ENCODE assay signal across 8 mouse cellular contexts in genomic region chr14:122449601-122450495, GRCm38 (mm10). TPM values are rescaled to one million over a fixed set of nuclear protein-coding genes. Genes with fewer than 3 reads are reported as not detected.
DNase-seq lines count a peak whose midpoint lies in the region; ATAC-seq and TF ChIP-seq lines count a peak whose summit lies in the region.

No protein-coding gene starts in this region.

- H3K9ac ChIP-seq in heart, postnatal 0 days (replicated peaks; ENCODE audit: low read depth, low read length), result no peak overlapping the region
- 0 out of 2 replicates have a peak overlapping the region, but pooled peaks have one; percentile 3 for H3K9ac ChIP-seq in midbrain, embryonic 15.5 days

- peaks cover 84% of the 10 kb centered on the region for H3K27me3 ChIP-seq in heart, postnatal 0 days (ENCODE audit: control insufficient read depth, insufficient read depth, low read length)
- H3K27me3 ChIP-seq in midbrain, embryonic 15.5 days (replicated peaks), result peaks cover 65% of the 10 kb centered on the region

- peak overlapping the region; percentile 48 for H3K4me3 ChIP-seq in heart, postnatal 0 days (ENCODE audit: low read depth, low read length)
- H3K4me3 ChIP-seq in midbrain, embryonic 15.5 days, result peak overlapping the region; percentile 35

- intact Hi-C loops in heart, postnatal 14 days (cut with DNase I), result loop anchor here (10.0 kb wide), 1 partner anchor 225 kb away; no protein-coding TSS in a partner anchor

- ATAC-seq in heart, postnatal 0 days (ENCODE audit: insufficient read depth, low read depth), result no peak
- ATAC-seq in hematopoietic stem cell, adult 5-6 weeks (replicated peaks in 1 of 2; ENCODE audit: insufficient read depth in 1 of 2, low FRiP score in 2 of 2, low TSS enrichment in 1 of 2, low read depth in 1 of 2, poor library complexity in 2 of 2, severe bottlenecking in 2 of 2), result peak; percentile 17 to 26; a peak in 2 of 4 replicates
- 0 out of 2 replicates have a peak, but pooled peaks have one; percentile 10 for ATAC-seq in midbrain, embryonic 15.5 days (replicated peaks)
- ATAC-seq in frontal cortex, adult (ENCODE audit: low TSS enrichment), result no peak

- H3K4me1 ChIP-seq in heart, postnatal 0 days (ENCODE audit: control insufficient read depth, insufficient read depth), result no peaks in the 10 kb centered on the region
- H3K4me1 ChIP-seq in midbrain, embryonic 15.5 days, result peaks cover 30% of the 10 kb centered on the region

- no peak for DNase-seq in heart, postnatal 0 days (ENCODE audit: low spot score)
- no peak for DNase-seq in heart, postnatal 14 days
- peak; percentile 46 for DNase-seq in cerebellum, adult 8-10 months
- DNase-seq in thymus, postnatal 0 days (ENCODE audit: low spot score), result no peak
- no peak for DNase-seq in spleen, adult 18-20 months

- no peak for TF ChIP-seq CTCF in heart, postnatal 0 days (IDR thresholded peaks at IDR 0.05; ENCODE audit: low read depth)

- no peak for TF ChIP-seq EP300 in heart, postnatal 0 days (IDR thresholded peaks at IDR 0.05; ENCODE audit: low read depth)

- H3K4me2 ChIP-seq in heart, postnatal 0 days (ENCODE audit: low read depth, low read length), result peak overlapping the region; percentile 82
- H3K4me2 ChIP-seq in midbrain, embryonic 15.5 days, result peak overlapping the region; percentile 57

- 6% methylated on average over 29 of the region's 29 CpGs for WGBS in heart, postnatal 0 days
- WGBS in midbrain, embryonic 15.5 days, result 2% methylated on average over 29 of the region's 29 CpGs

- no peak overlapping the region for H3K27ac ChIP-seq in heart, postnatal 0 days (ENCODE audit: low read depth)
- H3K27ac ChIP-seq in midbrain, embryonic 15.5 days, result peak overlapping the region; percentile 63

- no peaks in the 10 kb centered on the region for H3K36me3 ChIP-seq in heart, postnatal 0 days (replicated peaks; ENCODE audit: control insufficient read depth, insufficient read depth, low read length)
- H3K36me3 ChIP-seq in midbrain, embryonic 15.5 days (replicated peaks), result no peaks in the 10 kb centered on the region

- no peaks in the 10 kb centered on the region for H3K9me3 ChIP-seq in heart, postnatal 0 days (replicated peaks; ENCODE audit: control insufficient read depth, low read length)
- H3K9me3 ChIP-seq in midbrain, embryonic 15.5 days, result no peaks in the 10 kb centered on the region

RNA-seq across cellular contexts. Expression of gene Gm5089, which starts 1.1 kb away (rescaled TPM):
- total RNA-seq in heart, postnatal 0 days (2014; rRNA removed; ENCODE audit: low replicate concordance), result not detected in 2 replicates
- not detected in 2 replicates for polyA plus RNA-seq in heart, postnatal 0 days (2015; fragmentation: Nextera tagmentation; extraction: Ambion mirVana)
- total RNA-seq in heart, postnatal 14 days (2021), result not detected
- not detected in 2 replicates for total RNA-seq in hematopoietic stem cell, adult 5-6 weeks (2017)
- 0.91 and 1.1 TPM in 2 replicates for polyA plus RNA-seq in midbrain, embryonic 15.5 days (2015; fragmentation: Nextera tagmentation; extraction: Ambion mirVana)
- not detected in 2 replicates for polyA plus RNA-seq in thymus, postnatal 0 days (2015; fragmentation: Nextera tagmentation; extraction: Ambion mirVana)

RNA-seq across cellular contexts. Expression of gene Zic5, which starts 15.6 kb away (rescaled TPM):
- not detected in 2 replicates for total RNA-seq in heart, postnatal 0 days (2014; rRNA removed; ENCODE audit: low replicate concordance)
- polyA plus RNA-seq in heart, postnatal 0 days (2015; fragmentation: Nextera tagmentation; extraction: Ambion mirVana), result not detected in 2 replicates
- not detected for total RNA-seq in heart, postnatal 14 days (2021)
- total RNA-seq in hematopoietic stem cell, adult 5-6 weeks (2017), result not detected in 2 replicates
- polyA plus RNA-seq in midbrain, embryonic 15.5 days (2015; fragmentation: Nextera tagmentation; extraction: Ambion mirVana), result 13.0 and 14.0 TPM in 2 replicates
- not detected in 2 replicates for polyA plus RNA-seq in thymus, postnatal 0 days (2015; fragmentation: Nextera tagmentation; extraction: Ambion mirVana)

RNA-seq across cellular contexts. Expression of gene Zic2, which starts 25.4 kb away (rescaled TPM):
- total RNA-seq in heart, postnatal 0 days (2014; rRNA removed; ENCODE audit: low replicate concordance), result not detected in 2 replicates
- polyA plus RNA-seq in heart, postnatal 0 days (2015; fragmentation: Nextera tagmentation; extraction: Ambion mirVana), result not detected in 2 replicates
- total RNA-seq in heart, postnatal 14 days (2021), result under 1 TPM in 1 of 2 experiments, not detected in 1; 0.22 TPM
- total RNA-seq in hematopoietic stem cell, adult 5-6 weeks (2017), result not detected in 2 replicates
- 9.6 and 9.9 TPM in 2 replicates for polyA plus RNA-seq in midbrain, embryonic 15.5 days (2015; fragmentation: Nextera tagmentation; extraction: Ambion mirVana)
- polyA plus RNA-seq in thymus, postnatal 0 days (2015; fragmentation: Nextera tagmentation; extraction: Ambion mirVana), result not detected in 2 replicates

RNA-seq across cellular contexts. Expression of gene Gm10837, which starts 40.5 kb away (rescaled TPM):
- not detected in 2 replicates for total RNA-seq in heart, postnatal 0 days (2014; rRNA removed; ENCODE audit: low replicate concordance)
- not detected in 2 replicates for polyA plus RNA-seq in heart, postnatal 0 days (2015; fragmentation: Nextera tagmentation; extraction: Ambion mirVana)
- not detected for total RNA-seq in heart, postnatal 14 days (2021)
- total RNA-seq in hematopoietic stem cell, adult 5-6 weeks (2017), result not detected in 2 replicates
- polyA plus RNA-seq in midbrain, embryonic 15.5 days (2015; fragmentation: Nextera tagmentation; extraction: Ambion mirVana), result 0.51 and 0.77 TPM in 2 replicates
- not detected in 2 replicates for polyA plus RNA-seq in thymus, postnatal 0 days (2015; fragmentation: Nextera tagmentation; extraction: Ambion mirVana)

Comparison
In these comparisons a context has a peak if more than half of its experiments do, and no peak if none do; other contexts are left out.
1. ATAC-seq: peak in hematopoietic stem cell, adult 5-6 weeks (2 of 2) and midbrain, embryonic 15.5 days (single experiment); none in heart, postnatal 0 days (single experiment) and frontal cortex, adult (single experiment).